Mouse (Mus musculus) v-Abl transformed pro-B cells (cell line): ENCODE results near the gene Mxi1.

ENCODE experiments used
- in situ Hi-C, 2 experiments: fragments of 400-800 bp; cut with MboI; formaldehyde crosslinking; loops; one replicate each; pipeline ENCODE4 v1.15.1; 2025; ENCODE audit not compliant: unreplicated experiment in 2 of 2

Gene Mxi1

DNA sequence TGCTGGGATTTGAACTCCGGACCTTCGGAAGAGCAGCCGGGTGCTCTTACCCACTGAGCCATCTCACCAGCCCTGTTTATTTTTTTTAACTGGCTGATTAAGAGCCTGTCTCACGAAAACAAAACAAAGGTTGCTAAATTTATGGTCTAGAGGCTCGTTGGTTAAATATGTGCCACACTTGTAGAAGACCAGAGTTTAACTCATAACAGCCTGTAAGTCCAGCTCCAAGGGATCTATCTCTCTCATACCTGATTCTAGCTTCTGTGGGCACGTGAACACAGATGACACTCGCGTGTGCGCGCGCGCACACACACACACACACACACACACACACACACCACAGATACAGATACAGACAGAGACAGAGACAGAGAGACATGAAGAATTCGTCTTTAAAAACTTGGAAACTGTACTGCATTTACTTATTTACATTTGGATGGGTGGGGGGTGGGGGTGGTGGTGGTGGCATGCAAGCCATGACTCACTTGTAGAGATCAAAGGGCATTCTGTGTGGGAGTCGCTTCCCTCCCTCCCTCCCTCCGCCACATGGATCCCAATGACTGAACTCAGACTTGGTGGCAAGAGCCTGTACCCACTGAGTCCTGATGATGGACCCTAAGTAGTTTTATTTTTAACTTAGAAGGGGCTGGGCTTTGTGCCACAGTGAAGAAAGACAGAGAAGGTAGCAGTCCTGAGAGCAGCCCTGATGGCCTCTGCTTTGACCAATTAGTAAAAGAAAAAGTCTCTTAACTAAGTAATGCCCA is 103.5 kb downstream of the Mxi1 start:
- in situ Hi-C loops: no loop called here

DNA sequence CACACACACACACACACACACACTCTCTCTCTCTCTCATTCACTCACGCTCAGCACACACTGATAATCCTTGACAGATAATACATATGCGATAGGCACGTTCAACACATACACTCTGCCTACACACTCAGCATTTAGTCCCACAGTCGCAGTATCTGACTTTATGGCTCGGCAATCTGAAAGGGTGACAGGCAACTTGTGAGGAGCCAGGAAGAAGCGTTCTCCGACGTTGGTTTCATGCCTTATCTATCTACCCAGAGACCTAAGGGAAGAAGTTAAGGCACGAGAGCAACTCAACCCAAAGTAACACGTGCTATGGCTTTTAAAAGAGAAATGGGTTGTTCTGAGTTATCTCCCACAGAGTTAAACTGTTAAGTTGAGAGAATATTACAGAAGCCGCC is 104.3 kb downstream of the Mxi1 start:
- in situ Hi-C loops: loop anchor here in 1 of 2 experiments (5.0 kb wide), 1 partner anchor 168 kb away; no protein-coding TSS in a partner anchor

- in situ Hi-C loops: loop anchor here in 1 of 2 experiments (5.0 kb wide), 1 partner anchor 167 kb away; no protein-coding TSS in a partner anchor
These were observed 104.9 kb downstream of the Mxi1 start for GRCm38 (mm10) chr19:53415198-53415597.

- in situ Hi-C loops: loop anchor here (5.0 kb wide), 5 partner anchors 42 to 162 kb away; no protein-coding TSS in a partner anchor
These were observed 109.5 kb downstream of the Mxi1 start for GRCm38 (mm10) chr19:53419834-53420233.

DNA sequence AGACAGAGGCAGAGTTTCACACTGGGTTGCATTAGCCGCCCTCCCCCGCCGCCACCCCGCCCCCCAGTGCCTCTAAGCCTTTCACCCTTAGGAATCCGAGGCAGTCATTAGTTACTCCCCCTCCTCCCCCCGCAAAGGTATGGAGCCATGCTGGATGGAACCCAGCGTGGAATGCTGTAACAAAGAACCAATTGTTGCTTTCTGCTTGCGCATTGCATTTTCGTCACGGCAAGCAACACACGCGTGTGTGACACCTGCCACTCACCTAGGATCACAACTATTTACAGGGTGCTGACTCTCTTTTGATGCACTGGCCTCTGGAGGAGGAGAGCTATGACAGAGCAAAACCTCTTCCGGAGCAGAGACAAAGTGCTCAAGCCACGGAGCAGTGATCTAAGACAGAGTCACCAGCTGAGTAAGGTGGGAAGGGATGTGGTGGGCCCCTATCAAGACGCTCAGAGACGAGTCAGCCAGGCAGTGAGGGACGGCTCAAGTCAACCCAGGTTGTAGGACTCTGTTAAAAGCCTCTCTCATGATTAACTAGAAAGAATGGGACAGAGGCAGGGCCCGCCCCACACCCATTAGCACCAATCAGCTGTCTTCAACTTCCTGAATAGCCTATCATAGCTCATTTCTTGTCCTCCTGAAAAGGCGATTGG is 110.7 kb downstream of the Mxi1 start:
- in situ Hi-C loops: loop anchor here (5.0 kb wide), 4 partner anchors 41 to 156 kb away; no protein-coding TSS in a partner anchor

GRCm38 (mm10) chr19:53421583-53422188 is 111.4 kb downstream of the Mxi1 start:
- in situ Hi-C loops: loop anchor here (5.0 kb wide), 4 partner anchors 41 to 156 kb away; no protein-coding TSS in a partner anchor

DNA sequence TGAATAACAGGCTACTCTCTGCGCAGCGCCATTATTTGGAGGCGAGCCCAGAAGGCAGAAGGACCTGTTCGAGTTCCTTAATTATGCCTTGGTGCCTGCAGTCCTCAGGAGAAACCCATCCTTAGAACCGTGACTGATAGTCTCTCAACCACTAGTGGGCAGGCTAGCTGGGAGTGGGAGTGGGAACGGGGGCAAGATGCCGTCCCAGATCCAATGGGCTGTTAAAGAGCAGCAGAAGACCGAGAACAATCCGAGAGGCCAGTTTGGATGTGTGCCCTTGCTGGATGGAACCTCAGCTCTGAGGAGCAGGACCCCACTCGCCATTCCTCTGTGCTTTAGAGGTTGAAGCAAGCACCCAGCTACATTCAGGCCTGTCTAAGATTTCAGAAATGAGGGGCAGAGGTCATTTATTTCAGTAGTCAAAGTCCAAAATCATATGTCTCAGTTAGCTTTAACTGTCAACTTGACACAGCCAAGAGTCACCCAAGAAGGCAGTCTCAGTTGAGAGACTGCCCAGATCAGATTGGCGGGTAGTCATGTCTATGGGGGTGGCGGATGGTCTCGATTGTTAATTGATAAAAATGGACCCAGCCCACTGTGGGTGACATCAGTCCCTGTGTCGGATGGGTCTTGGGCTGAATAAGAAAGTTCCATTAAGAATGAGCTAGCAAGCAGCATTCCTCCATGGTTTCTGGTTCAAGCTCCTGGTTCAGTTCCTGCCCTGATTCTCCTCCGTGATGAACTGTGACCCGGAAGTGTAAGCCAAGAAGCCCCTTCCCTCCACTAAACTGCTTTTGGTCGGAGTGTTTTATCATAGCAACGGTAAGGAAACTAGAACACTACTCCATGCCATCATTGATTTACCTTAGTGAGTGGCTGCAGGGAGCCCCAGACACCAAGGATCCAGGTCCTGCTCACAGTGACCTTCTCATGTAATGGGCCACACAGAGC is 112.3 kb downstream of the Mxi1 start:
- in situ Hi-C loops: loop anchor here (5.0 kb wide), 4 partner anchors 40 to 155 kb away; no protein-coding TSS in a partner anchor

DNA sequence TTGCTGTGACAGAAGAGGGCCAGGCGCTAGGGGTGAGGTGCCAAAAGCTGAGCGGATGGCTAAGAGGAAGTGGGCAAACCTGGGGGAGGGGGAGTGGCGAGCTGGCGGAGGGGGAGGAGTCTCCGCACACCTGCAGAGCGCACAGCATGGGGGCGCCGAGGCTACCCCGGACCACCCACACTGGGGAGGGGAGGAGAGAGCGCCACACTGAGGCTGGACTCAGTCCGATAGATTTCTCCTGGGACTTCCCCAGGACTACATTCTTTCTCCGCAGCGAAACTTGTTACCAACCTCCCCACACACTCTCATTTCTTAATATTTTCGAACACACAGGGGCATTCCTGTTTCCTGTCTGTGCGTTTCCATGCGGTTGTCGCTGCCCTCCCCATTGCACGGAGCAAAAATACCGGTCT is 113.0 kb downstream of the Mxi1 start:
- in situ Hi-C loops: loop anchor here (5.0 kb wide), 4 partner anchors 39 to 154 kb away; no protein-coding TSS in a partner anchor

DNA sequence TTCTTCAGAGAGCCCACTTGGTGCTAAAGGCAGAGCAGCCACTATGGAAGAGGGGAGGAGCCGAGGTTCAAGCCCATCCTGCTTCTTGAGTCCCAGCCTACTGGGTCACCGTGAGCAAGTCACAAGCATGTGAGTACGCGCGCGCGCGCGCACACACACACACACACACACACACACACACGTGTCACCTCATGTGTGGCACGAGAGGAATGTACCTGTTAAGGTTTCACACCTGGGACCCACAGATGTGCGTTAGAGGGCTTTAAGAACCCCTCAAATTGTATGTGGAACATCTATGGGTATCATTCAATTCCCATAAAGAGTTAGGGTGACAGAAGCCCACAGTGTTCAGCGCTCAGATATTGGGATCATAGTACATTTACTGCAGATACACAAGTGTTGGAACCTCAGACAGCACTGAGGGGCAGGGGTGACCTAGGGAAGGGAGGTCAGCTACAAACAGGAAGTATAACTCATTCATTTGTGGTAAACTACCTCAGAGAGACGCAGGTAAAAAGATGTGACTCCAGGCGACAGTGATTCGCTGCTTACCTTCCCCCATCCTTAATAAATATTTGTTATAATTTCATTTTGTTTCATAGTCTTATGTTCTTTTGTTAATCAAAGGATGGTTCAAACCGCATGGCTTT is 113.6 kb downstream of the Mxi1 start:
- in situ Hi-C loops: loop anchor here (5.0 kb wide), 4 partner anchors 38 to 153 kb away; no protein-coding TSS in a partner anchor

DNA sequence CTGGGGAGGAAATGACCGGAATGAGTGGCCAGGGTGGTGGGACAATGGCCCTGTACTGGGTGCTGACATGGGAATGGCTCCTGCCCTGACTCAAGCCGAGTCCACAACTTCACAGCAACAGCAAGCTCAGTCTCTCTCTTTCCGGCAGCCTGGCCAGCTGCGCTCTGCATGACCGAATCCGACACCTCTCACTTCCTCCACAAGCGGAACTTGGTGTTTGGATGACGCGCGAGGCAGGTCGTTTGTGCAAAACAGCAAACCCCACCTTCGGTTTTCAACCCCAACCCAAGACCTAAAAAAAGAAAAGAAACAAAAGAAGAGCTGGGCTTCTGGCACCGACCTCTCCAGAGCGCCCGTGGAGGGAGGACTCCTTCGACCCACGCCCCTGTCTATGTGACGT is 114.3 kb downstream of the Mxi1 start:
- in situ Hi-C loops: loop anchor here (5.0 kb wide), 4 partner anchors 38 to 153 kb away; no protein-coding TSS in a partner anchor
